Mouse (Mus musculus): Measurements from ENCODE around the gene Olfr727. TPM values are rescaled to one million over a fixed set of nuclear protein-coding genes. Genes with fewer than 3 reads are reported as not detected.

Gene Olfr727
- polyA plus RNA-seq (2012): not detected in 2 replicates

DNA sequence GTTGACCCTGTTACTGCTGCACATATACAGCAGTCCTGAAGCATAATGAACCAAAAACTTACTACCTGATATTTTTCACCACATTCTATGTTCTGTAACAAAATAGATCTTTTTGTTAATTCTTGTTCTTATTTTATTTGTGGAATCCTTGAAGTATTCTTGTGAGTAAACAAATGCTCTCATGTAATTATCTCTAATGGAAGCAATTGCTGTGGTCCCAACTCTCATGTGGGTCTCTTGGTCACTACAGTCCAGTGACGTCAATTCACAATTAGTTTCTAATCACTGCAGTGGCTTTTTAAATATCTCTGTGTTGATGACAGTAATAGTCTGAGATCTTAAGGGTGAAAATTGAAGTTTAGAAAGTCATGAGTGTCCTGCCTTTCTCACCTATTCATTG is at the start of gene Olfr727:
TSS of gene Olfr727 (plus strand) at position 301 of the 400 bp plus-strand sequence.
- no peak for TF ChIP-seq GATA1 (IDR thresholded peaks at IDR 0.05; ENCODE audit: low read length)

DNA sequence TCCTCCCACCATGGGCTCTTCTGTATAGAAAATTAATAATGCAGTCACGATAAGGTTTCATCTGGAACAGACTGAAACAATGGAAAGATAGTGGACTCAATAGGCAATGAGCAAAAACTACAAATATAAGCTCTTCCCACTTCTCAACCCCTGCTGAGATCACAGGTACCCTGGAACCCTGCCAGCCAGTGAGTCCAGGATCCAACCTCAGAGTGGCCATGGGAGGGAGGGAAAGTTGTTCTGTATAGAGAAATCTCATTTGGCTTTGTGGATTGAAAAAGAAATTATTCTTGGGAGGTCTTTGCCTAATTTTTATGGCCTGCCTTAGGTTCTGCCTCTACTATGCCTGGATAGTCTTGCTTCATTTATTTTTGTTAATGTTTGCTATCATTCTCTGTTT is 32.1 kb upstream of the Olfr727 start, which contains the start of gene Olfr726:
TSS of gene Olfr726 (minus strand) at position 101 of the 400 bp plus-strand sequence.
- TF ChIP-seq GATA1 (IDR thresholded peaks at IDR 0.05; ENCODE audit: low read length): no peak

DNA sequence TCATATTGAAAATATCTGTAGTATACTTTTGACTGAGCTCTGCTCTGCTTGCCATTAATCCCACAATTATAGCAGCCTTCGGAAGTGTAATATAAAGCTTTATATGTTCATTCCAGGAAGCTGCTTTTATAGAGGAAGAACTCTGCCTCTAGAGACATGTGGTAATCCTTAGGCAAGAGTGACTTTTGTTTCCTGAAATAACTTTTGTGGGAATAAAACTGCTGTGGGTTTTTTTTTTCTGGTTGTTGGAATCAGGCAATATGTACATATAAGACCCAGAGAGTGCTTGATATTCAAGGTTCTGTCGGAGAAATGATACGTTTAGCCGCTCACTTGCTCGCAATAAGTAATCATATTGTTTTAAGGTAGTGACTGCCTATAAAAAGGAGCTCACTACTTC is 19.6 kb downstream of the Olfr727 start, which contains the start of gene Olfr728:
TSS of gene Olfr728 (minus strand) at position 101 of the 400 bp plus-strand sequence.
- TF ChIP-seq GATA1 (IDR thresholded peaks at IDR 0.05; ENCODE audit: low read length): no peak

DNA sequence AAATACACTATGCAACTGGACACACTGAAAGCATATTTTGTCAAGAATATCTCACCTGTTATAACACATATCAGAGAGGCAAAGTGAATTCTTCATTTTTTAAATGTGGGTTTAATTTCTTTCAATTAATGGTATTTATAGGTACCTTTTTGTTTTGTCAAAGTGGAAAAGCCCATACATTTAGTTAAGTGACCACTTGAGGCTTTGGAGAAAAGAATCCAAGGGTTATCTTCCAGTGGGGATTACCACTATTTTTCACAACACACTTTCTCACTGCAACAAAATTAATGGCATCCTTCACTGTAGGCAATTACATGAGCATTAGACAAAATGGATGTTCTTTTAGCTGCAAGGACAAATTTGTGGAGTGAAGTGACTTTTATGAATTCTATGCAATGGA is 29.8 kb downstream of the Olfr727 start, which contains the start of gene Olfr729:
TSS of gene Olfr729 (minus strand) at position 101 of the 400 bp plus-strand sequence.
- TF ChIP-seq GATA1 (IDR thresholded peaks at IDR 0.05; ENCODE audit: low read length): no peak

Other genes with a start within 250 kb of the Olfr727 start
- not detected in 2 replicates for gene Olfr722, start 221.2 kb upstream of the Olfr727 start, polyA plus RNA-seq (2012)
- gene Olfr723, start 191.4 kb upstream of the Olfr727 start, polyA plus RNA-seq (2012): not detected in 2 replicates
- gene Olfr724, start 159.9 kb upstream of the Olfr727 start, polyA plus RNA-seq (2012): not detected in 2 replicates
- not detected in 2 replicates for gene Olfr725, start 82.8 kb upstream of the Olfr727 start, polyA plus RNA-seq (2012)
- gene Olfr726, start 32.2 kb upstream of the Olfr727 start, polyA plus RNA-seq (2012): not detected in 2 replicates
- not detected in 2 replicates for gene Olfr728, start 19.5 kb downstream of the Olfr727 start, polyA plus RNA-seq (2012)
- not detected in 2 replicates for gene Olfr729, start 29.7 kb downstream of the Olfr727 start, polyA plus RNA-seq (2012)
- not detected in 2 replicates for gene Olfr730, start 65.0 kb downstream of the Olfr727 start, polyA plus RNA-seq (2012)
- not detected in 2 replicates for gene Olfr731, start 118.7 kb downstream of the Olfr727 start, polyA plus RNA-seq (2012)
- gene Olfr732, start 161.0 kb downstream of the Olfr727 start, polyA plus RNA-seq (2012): not detected in 2 replicates
- not detected in 2 replicates for gene Olfr733, start 178.3 kb downstream of the Olfr727 start, polyA plus RNA-seq (2012)
- not detected in 2 replicates for gene Olfr734, start 203.6 kb downstream of the Olfr727 start, polyA plus RNA-seq (2012)
- not detected in 2 replicates for gene Olfr735, start 225.7 kb downstream of the Olfr727 start, polyA plus RNA-seq (2012)
- gene Tlr11, start 234.7 kb downstream of the Olfr727 start, polyA plus RNA-seq (2012): not detected in 2 replicates

All from G1E-ER4 (cell line).